Mouse (Mus musculus) stomach, postnatal 0 days (tissue): Measurements from ENCODE around the gene Cacna2d4. TPM values are rescaled to one million over a fixed set of nuclear protein-coding genes. Genes with fewer than 3 reads are reported as not detected.

Experiments used
- ATAC-seq: fragments of 200-750 bp; cut with Nextera tagmentation; 2 replicates; pipeline ENCODE4 v1.8.0; 2017; ENCODE audit not compliant: low FRiP score, low TSS enrichment
- DNase-seq: peaks from one replicate; pipeline ENCODE4 v3.0.0-alpha.2; 2016; ENCODE audit warnings: low spot score
- H3K27ac ChIP-seq: fragments of 300-500 bp; sonication (generic); replicated peaks from 2 replicates; pipeline ENCODE4 v1.5.1; 2014; ENCODE audit warnings: mild to moderate bottlenecking, control low read depth
- H3K27me3 ChIP-seq: fragments of 300-500 bp; sonication (generic); 2 replicates; pipeline ENCODE4 v1.6.1; 2014; ENCODE audit warnings: low read length; ENCODE audit not compliant: control insufficient read depth, insufficient read depth
- H3K36me3 ChIP-seq: fragments of 300-500 bp; sonication (generic); 2 replicates; pipeline ENCODE4 v1.6.1; 2014; ENCODE audit warnings: low read length, mixed read lengths; ENCODE audit not compliant: control insufficient read depth, insufficient read depth
- H3K4me1 ChIP-seq: fragments of 300-500 bp; sonication (generic); replicated peaks from 2 replicates; pipeline ENCODE4 v1.6.1; 2014; ENCODE audit warnings: antibody characterized with exemption; ENCODE audit not compliant: control insufficient read depth, insufficient read depth
- H3K4me2 ChIP-seq: fragments of 300-500 bp; sonication (generic); replicated peaks from 2 replicates; pipeline ENCODE4 v1.6.1; 2014; ENCODE audit warnings: low read depth, mild to moderate bottlenecking, control low read depth, moderate library complexity
- H3K4me3 ChIP-seq: fragments of 300-500 bp; sonication (generic); 2 replicates; pipeline ENCODE4 v1.5.1; 2014; ENCODE audit warnings: low read depth, low read length, control low read depth
- H3K9ac ChIP-seq: fragments of 300-500 bp; sonication (generic); 2 replicates; pipeline ENCODE4 v1.6.1; 2014; ENCODE audit warnings: mild to moderate bottlenecking, low read length, control low read depth, mixed read lengths
- H3K9me3 ChIP-seq: fragments of 300-500 bp; sonication (generic); 2 replicates; pipeline ENCODE4 v1.6.1; 2016; ENCODE audit warnings: low read length; ENCODE audit not compliant: control insufficient read depth
- CTCF ChIP-seq: IDR thresholded peaks from 2 replicates; pipeline ENCODE4 v1.5.1; 2016; ENCODE audit warnings: antibody characterized with exemption, low read depth, mild to moderate bottlenecking, moderate library complexity
- EP300 ChIP-seq: optimal IDR thresholded peaks from 2 replicates; pipeline ENCODE3; 2016; ENCODE audit warnings: antibody characterized with exemption
- WGBS: fragments of 180-500 bp; shearing (Covaris S2); extraction: QIAGEN DNeasy Blood & Tissue Kit; methylation state at CpG from one replicate; pipeline ENCODE4 v1.1.7; 2014; 5-methylcytosine and 5-hydroxymethylcytosine counted together
- polyA plus RNA-seq: library from polyadenylated mRNA; unstranded; fragments of >200 nt; fragmentation: Nextera tagmentation; extraction: Ambion mirVana; gene quantifications from 2 replicates; pipeline ENCODE4 v1.2.1, GENCODE M21; 2015

The Cacna2d4 gene
- polyA plus RNA-seq, 1 experiment from 2014 or later = 0.13 TPM

DNA sequence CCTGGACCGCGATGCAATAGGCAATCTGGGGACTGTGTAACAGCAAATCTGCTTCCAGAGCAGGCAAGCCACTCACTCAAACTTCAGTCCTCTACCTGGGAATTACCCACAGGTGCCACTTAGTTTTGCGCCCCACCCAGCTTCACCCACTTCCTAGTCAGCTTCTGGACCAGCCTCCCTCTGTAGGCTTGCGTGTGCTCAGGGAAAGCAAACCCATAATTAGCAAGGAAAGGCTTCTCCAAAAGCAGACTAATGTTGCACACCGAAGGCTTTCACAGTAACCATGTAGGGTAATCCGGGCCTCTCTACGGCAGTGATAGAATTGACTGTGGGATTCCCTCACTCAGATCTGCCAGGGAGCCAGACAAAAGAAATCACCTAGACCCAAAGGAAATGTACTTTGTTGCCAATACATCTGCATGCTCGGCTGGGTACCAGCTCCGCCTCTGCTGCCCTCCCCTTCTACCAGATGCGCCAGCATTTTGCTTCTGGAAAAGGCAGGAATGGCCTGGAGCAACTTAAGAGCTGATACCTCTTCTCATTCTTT lies 71.6 kb downstream of the Cacna2d4 start:
- Histone ChIP-seq H3K27ac (no peak overlapping the region), H3K9ac (no peak overlapping the region), H3K4me1 (no peaks in the 10 kb centered on the region), H3K9me3 (no peaks in the 10 kb centered on the region), H3K4me3 (no peak overlapping the region), H3K4me2 (no peak overlapping the region), H3K36me3 (no peaks in the 10 kb centered on the region), H3K27me3 (no peaks in the 10 kb centered on the region)
- WGBS = 61% methylated on average over 10 of the region's 10 CpGs
- DNase-seq (no peak), ATAC-seq (no peak)
- TF ChIP-seq CTCF (no peak), EP300 (no peak)

GRCm38 (mm10) chr6:119310176-119310575 lies 73.8 kb downstream of the Cacna2d4 start:
- ATAC-seq = no peak
- H3K36me3 ChIP-seq = no peaks in the 10 kb centered on the region

DNA sequence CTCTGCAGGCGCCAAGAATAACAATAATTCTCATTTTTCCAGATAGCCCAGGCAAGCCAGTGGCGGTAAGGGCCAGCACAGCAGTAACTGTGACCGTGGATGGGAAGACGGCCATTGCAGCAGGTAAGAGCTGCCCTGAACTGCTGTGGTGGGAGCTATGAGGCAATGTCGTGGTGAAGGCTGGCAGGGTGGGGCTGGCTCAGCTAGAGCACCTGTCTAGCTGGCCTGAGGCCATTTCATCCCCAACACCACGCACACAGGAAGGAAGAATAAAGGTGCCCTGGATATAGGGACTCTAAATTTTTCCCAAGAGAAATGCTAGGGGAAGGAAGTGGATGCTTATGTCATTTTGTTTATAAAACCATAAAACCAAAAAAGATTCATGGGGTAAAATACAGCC lies 76.1 kb downstream of the Cacna2d4 start:
- ATAC-seq = no peak
- TF ChIP-seq CTCF = no peak
- no peak for TF ChIP-seq EP300
- H3K9ac ChIP-seq = no peak overlapping the region
- H3K9me3 ChIP-seq = no peaks in the 10 kb centered on the region
- no peaks in the 10 kb centered on the region for H3K27me3 ChIP-seq
- DNase-seq = no peak
- H3K4me3 ChIP-seq = no peak overlapping the region
- no peaks in the 10 kb centered on the region for H3K4me1 ChIP-seq
- 67% methylated on average over 6 of the region's 6 CpGs for WGBS
- H3K27ac ChIP-seq = no peak overlapping the region
- no peak overlapping the region for H3K4me2 ChIP-seq
- H3K36me3 ChIP-seq = no peaks in the 10 kb centered on the region

More at GRCm38 (mm10) chr6:119310176-119310575, 73.8 kb downstream of the Cacna2d4 start:
- Histone ChIP-seq H3K4me2 (no peak overlapping the region), H3K27ac (no peak overlapping the region), H3K4me1 (no peaks in the 10 kb centered on the region), H3K9ac (no peak overlapping the region), H3K4me3 (no peak overlapping the region), H3K27me3 (no peaks in the 10 kb centered on the region), H3K9me3 (no peaks in the 10 kb centered on the region)
- DNase-seq = no peak
- TF ChIP-seq CTCF (no peak), EP300 (no peak)
- WGBS = 58% methylated on average over 9 of the region's 9 CpGs

- WGBS = 53% methylated on average over 3 of the region's 3 CpGs
- no peaks in the 10 kb centered on the region for H3K36me3 ChIP-seq
- no peaks in the 10 kb centered on the region for H3K27me3 ChIP-seq
- H3K27ac ChIP-seq = no peak overlapping the region
- TF ChIP-seq CTCF (no peak), EP300 (no peak)
- ATAC-seq (no peak), DNase-seq (no peak)
- no peak overlapping the region for H3K4me2 ChIP-seq
- H3K9me3 ChIP-seq = no peaks in the 10 kb centered on the region
- no peaks in the 10 kb centered on the region for H3K4me1 ChIP-seq
- no peak overlapping the region for H3K9ac ChIP-seq
- H3K4me3 ChIP-seq = no peak overlapping the region
Observed at GRCm38 (mm10) chr6:119313096-119313495, 76.8 kb downstream of the Cacna2d4 start.

GRCm38 (mm10) chr6:119313588-119314375 lies 77.5 kb downstream of the Cacna2d4 start:
- Histone ChIP-seq H3K36me3 (no peaks in the 10 kb centered on the region), H3K4me3 (no peak overlapping the region), H3K4me1 (no peaks in the 10 kb centered on the region), H3K27ac (no peak overlapping the region), H3K9me3 (no peaks in the 10 kb centered on the region), H3K9ac (no peak overlapping the region), H3K4me2 (no peak overlapping the region), H3K27me3 (no peaks in the 10 kb centered on the region)
- ATAC-seq = 0 out of 2 replicates have a peak, but pooled peaks have one; percentile 21
- TF ChIP-seq EP300 (no peak), CTCF (no peak)
- no peak for DNase-seq
- WGBS = 48% methylated on average over 14 of the region's 14 CpGs

- H3K4me1 ChIP-seq = no peaks in the 10 kb centered on the region
- H3K36me3 ChIP-seq = no peaks in the 10 kb centered on the region
- H3K4me2 ChIP-seq = no peak overlapping the region
- DNase-seq (no peak), ATAC-seq (no peak)
- no peaks in the 10 kb centered on the region for H3K27me3 ChIP-seq
- H3K9me3 ChIP-seq = no peaks in the 10 kb centered on the region
- H3K4me3 ChIP-seq = no peak overlapping the region
- H3K27ac ChIP-seq = no peak overlapping the region
- no peak overlapping the region for H3K9ac ChIP-seq
- TF ChIP-seq EP300 (no peak), CTCF (no peak)
- WGBS = 36% methylated on average over 7 of the region's 7 CpGs
Observed at GRCm38 (mm10) chr6:119314751-119315476, 78.6 kb downstream of the Cacna2d4 start.
